Mouse (Mus musculus) hindbrain, embryonic 11.5 days (tissue): ENCODE results near the gene Lgi1. TPM values are rescaled to one million over a fixed set of nuclear protein-coding genes. Genes with fewer than 3 reads are reported as not detected.

Experiments
- ATAC-seq: fragments of 200-750 bp; cut with Nextera tagmentation; 2 replicates; pipeline ENCODE4 v1.8.0; 2017; ENCODE audit warnings: mild to moderate bottlenecking, moderate TSS enrichment, moderate library complexity; ENCODE audit not compliant: low FRiP score
- DNase-seq: peaks from one replicate; pipeline ENCODE4 v3.0.0-alpha.2; 2015; ENCODE audit warnings: low spot score
- H3K27ac ChIP-seq: fragments of 300-500 bp; sonication (generic); 2 replicates; pipeline ENCODE4 v1.5.1; 2014; ENCODE audit warnings: mild to moderate bottlenecking, low read depth, low read length
- H3K27me3 ChIP-seq: fragments of 300-500 bp; sonication (generic); 2 replicates; pipeline ENCODE4 v1.6.1; 2014; ENCODE audit warnings: mild to moderate bottlenecking, low read length, moderate library complexity, mixed read lengths; ENCODE audit not compliant: control insufficient read depth, insufficient read depth
- H3K36me3 ChIP-seq: fragments of 300-500 bp; sonication (generic); 2 replicates; pipeline ENCODE4 v1.6.1; 2014; ENCODE audit warnings: mild to moderate bottlenecking, low read length, moderate library complexity, mixed read lengths; ENCODE audit not compliant: control insufficient read depth, insufficient read depth
- H3K4me1 ChIP-seq: fragments of 300-500 bp; sonication (generic); replicated peaks from 2 replicates; pipeline ENCODE4 v1.6.1; 2014; ENCODE audit warnings: low read length, mixed read lengths; ENCODE audit not compliant: control insufficient read depth, insufficient read depth
- H3K4me2 ChIP-seq: fragments of 300-500 bp; sonication (generic); replicated peaks from 2 replicates; pipeline ENCODE4 v1.6.1; 2014; ENCODE audit warnings: mild to moderate bottlenecking, low read depth, low read length
- H3K4me3 ChIP-seq: fragments of 300-500 bp; sonication (generic); 2 replicates; pipeline ENCODE4 v1.5.1; 2014; ENCODE audit warnings: low read depth, low read length
- H3K9ac ChIP-seq: fragments of 300-500 bp; sonication (generic); 2 replicates; pipeline ENCODE4 v1.6.1; 2014; ENCODE audit warnings: low read depth, low read length
- H3K9me3 ChIP-seq: fragments of 300-500 bp; sonication (generic); 2 replicates; pipeline ENCODE4 v1.6.1; 2016; ENCODE audit warnings: low read length; ENCODE audit not compliant: control insufficient read depth
- WGBS: fragments of 180-500 bp; shearing (Covaris S2); extraction: QIAGEN DNeasy Blood & Tissue Kit; methylation state at CpG from one replicate; pipeline ENCODE4 v1.1.7; 2014; 5-methylcytosine and 5-hydroxymethylcytosine counted together
- polyA plus RNA-seq: library from polyadenylated mRNA; unstranded; fragments of >200 nt; fragmentation: Nextera tagmentation; extraction: Ambion mirVana; gene quantifications from 2 replicates; pipeline ENCODE4 v1.2.1, GENCODE M21; 2014

Lgi1 gene
- polyA plus RNA-seq, 1 experiment from 2014 or later, result 2.1 TPM

GRCm38 (mm10) chr19:38325854-38326253 lies 61.5 kb downstream of the Lgi1 start:
- no peaks in the 10 kb centered on the region for H3K4me1 ChIP-seq
- no peaks in the 10 kb centered on the region for H3K27me3 ChIP-seq
- H3K36me3 ChIP-seq, result no peaks in the 10 kb centered on the region
- WGBS, result 84% methylated on average over 7 of the region's 7 CpGs
- H3K4me3 ChIP-seq, result no peak overlapping the region
- ATAC-seq, result no peak
- H3K4me2 ChIP-seq, result no peak overlapping the region
- H3K9me3 ChIP-seq, result no peaks in the 10 kb centered on the region
- H3K27ac ChIP-seq, result no peak overlapping the region
- DNase-seq, result no peak
- no peak overlapping the region for H3K9ac ChIP-seq

DNA sequence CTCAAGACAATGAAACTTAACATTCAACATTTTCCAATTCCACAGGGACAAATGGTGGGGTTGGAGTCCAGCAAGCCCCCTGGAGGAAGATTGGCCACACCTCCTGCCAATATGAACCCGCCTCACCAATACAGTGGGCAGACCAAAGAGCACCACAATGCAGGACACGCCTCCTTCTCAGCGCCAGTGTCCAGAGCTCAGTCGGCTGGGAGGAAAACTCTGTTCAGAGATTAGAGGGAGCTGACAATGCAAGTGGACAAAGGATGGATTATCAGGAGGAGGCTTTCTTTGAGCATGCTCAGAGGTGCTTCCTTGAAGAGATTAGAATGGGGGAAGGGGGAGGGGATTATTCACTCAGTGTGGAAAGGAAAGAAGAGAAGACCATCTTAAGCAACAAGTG lies 62.7 kb downstream of the Lgi1 start:
- no peak for ATAC-seq
- Histone ChIP-seq H3K27ac (no peak overlapping the region), H3K4me3 (no peak overlapping the region), H3K9me3 (no peaks in the 10 kb centered on the region), H3K27me3 (no peaks in the 10 kb centered on the region), H3K9ac (no peak overlapping the region), H3K36me3 (no peaks in the 10 kb centered on the region), H3K4me1 (no peaks in the 10 kb centered on the region), H3K4me2 (no peak overlapping the region)
- DNase-seq, result no peak
- WGBS, result 50% methylated on average over 4 of the region's 4 CpGs

DNA sequence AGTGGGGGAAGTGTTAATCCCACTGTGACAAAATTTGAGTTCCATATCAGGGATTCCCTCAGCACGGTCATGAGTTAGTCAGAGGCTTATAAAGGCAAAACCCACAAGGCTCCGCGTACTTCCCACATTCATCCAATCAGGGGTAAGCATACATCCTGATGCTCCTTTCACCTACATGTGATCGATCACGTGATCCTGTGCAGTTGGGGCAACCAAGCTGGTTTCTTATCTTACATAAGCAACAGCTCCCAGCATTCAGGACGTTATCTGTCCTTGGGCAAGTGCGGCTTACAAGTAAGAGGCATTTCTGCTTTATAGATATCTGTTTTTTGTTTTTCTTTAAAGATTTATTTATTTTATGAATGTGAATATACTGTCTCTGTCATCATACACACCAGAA lies 63.7 kb downstream of the Lgi1 start:
- WGBS, result 91% methylated on average over 7 of the region's 7 CpGs
- Histone ChIP-seq H3K27ac (no peak overlapping the region), H3K4me1 (no peaks in the 10 kb centered on the region), H3K4me2 (no peak overlapping the region), H3K9me3 (no peaks in the 10 kb centered on the region), H3K27me3 (no peaks in the 10 kb centered on the region), H3K36me3 (no peaks in the 10 kb centered on the region), H3K4me3 (no peak overlapping the region), H3K9ac (no peak overlapping the region)
- no peak for DNase-seq
- no peak for ATAC-seq

DNA sequence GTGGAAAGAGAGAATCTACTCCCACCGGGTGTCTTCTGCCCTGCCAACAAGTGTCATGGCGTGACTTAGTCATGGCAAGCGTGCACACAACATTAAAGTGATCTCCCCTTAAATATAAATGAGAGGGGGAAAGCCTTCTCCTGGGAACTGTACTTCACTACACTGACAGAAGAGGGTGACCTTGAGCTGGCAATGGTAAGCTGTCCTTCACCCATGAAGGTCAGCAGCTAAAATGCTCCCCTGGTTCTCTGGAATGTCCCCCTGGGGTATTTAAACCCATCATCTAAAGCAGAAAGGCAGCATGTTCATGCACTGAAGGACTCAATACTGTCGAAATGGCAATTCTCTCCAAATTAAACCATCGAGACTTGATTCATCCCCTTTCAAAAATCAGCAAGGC lies 64.9 kb downstream of the Lgi1 start:
- Histone ChIP-seq H3K27me3 (no peaks in the 10 kb centered on the region), H3K36me3 (no peaks in the 10 kb centered on the region), H3K4me3 (no peak overlapping the region), H3K9ac (no peak overlapping the region), H3K27ac (no peak overlapping the region), H3K4me1 (no peaks in the 10 kb centered on the region), H3K4me2 (no peak overlapping the region), H3K9me3 (no peaks in the 10 kb centered on the region)
- no peak for ATAC-seq
- WGBS, result 87% methylated on average over 5 of the region's 5 CpGs
- no peak for DNase-seq

GRCm38 (mm10) chr19:38331072-38331471 lies 66.7 kb downstream of the Lgi1 start:
- 67% methylated on average over 1 of the region's 1 CpGs for WGBS
- H3K27ac ChIP-seq, result no peak overlapping the region
- no peaks in the 10 kb centered on the region for H3K9me3 ChIP-seq
- no peak overlapping the region for H3K4me2 ChIP-seq
- no peak for ATAC-seq
- no peak for DNase-seq
- H3K4me1 ChIP-seq, result no peaks in the 10 kb centered on the region
- no peaks in the 10 kb centered on the region for H3K36me3 ChIP-seq
- H3K4me3 ChIP-seq, result no peak overlapping the region
- no peak overlapping the region for H3K9ac ChIP-seq
- no peaks in the 10 kb centered on the region for H3K27me3 ChIP-seq

DNA sequence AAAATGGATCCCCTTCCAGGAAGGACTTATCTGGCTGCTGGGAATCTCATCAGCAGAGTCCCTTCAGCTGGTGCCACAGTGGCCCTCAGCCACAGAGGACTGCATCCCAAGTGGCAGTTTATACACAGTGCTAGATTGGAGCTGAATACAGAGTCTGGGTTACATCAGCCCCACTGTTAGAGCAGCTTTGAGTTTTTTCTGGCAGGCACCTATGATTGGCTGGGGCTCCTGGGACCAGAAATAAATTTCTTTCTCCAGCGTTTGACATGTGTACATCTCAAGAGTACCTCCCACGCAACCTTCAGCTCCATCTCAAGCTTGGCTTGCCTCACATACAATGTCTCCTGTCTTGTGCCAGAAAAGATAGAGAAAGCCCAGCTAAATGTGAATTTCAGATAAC lies 67.9 kb downstream of the Lgi1 start:
- WGBS, result 82% methylated on average over 2 of the region's 2 CpGs
- no peaks in the 10 kb centered on the region for H3K4me1 ChIP-seq
- no peak for ATAC-seq

DNA sequence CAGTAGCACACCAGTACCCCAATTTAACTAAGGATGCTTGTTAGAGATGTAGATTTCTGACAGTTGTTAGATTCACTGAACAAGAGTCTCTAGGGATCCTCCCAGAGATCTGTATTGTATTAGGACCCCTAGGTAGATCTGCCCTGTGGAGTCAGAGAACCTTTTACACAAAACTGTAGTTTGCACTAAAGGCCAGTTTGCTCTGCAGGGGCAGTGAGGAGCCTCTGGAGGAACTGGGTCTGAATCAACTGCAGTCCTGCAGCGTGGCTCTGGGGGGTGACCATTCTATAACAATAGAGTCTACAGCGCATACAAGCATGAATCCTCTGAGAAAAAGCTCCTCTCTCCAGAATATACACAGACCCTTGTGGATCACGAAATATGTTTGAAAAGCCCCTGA lies 68.5 kb downstream of the Lgi1 start:
- Histone ChIP-seq H3K4me3 (no peak overlapping the region), H3K9me3 (no peaks in the 10 kb centered on the region), H3K4me2 (no peak overlapping the region), H3K4me1 (no peaks in the 10 kb centered on the region), H3K27me3 (no peaks in the 10 kb centered on the region), H3K9ac (no peak overlapping the region), H3K27ac (no peak overlapping the region), H3K36me3 (no peaks in the 10 kb centered on the region)
- no peak for DNase-seq
- no peak for ATAC-seq
- WGBS, result 55% methylated on average over 3 of the region's 3 CpGs

More for the DNA sequence above, 67.9 kb downstream of the Lgi1 start:
- no peaks in the 10 kb centered on the region for H3K9me3 ChIP-seq
- no peak overlapping the region for H3K9ac ChIP-seq
- H3K27me3 ChIP-seq, result no peaks in the 10 kb centered on the region
- no peaks in the 10 kb centered on the region for H3K36me3 ChIP-seq
- DNase-seq, result no peak
- no peak overlapping the region for H3K4me3 ChIP-seq
- no peak overlapping the region for H3K4me2 ChIP-seq
- no peak overlapping the region for H3K27ac ChIP-seq

- ATAC-seq (no peak), DNase-seq (no peak)
- Histone ChIP-seq H3K4me2 (no peak overlapping the region), H3K36me3 (no peaks in the 10 kb centered on the region), H3K9me3 (no peaks in the 10 kb centered on the region), H3K4me1 (no peaks in the 10 kb centered on the region), H3K27me3 (no peaks in the 10 kb centered on the region), H3K9ac (no peak overlapping the region), H3K27ac (no peak overlapping the region), H3K4me3 (no peak overlapping the region)
- WGBS, result 88% methylated on average over 3 of the region's 3 CpGs
These were observed 72.2 kb downstream of the Lgi1 start for GRCm38 (mm10) chr19:38336553-38336952.

DNA sequence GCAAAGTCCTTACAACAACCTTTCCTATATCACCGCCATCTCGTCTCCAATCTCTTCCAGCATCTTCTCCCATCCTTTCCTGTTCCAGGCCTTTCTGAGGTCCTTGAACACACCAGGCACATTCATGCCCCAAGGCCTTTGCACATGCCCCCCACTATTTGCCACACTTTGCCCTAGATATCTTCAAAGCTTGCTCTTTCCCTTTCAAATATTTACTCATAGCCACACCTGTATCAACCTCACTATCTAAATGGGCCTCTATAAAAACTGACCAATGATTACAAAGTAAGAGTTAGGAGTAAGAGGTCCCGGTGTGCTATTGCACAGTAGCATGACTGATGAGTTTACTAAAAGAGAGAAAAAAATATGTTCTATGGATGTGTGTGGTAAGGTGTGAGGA lies 73.0 kb downstream of the Lgi1 start:
- Histone ChIP-seq H3K27ac (no peak overlapping the region), H3K9me3 (no peaks in the 10 kb centered on the region), H3K4me3 (no peak overlapping the region), H3K27me3 (no peaks in the 10 kb centered on the region), H3K36me3 (no peaks in the 10 kb centered on the region), H3K9ac (no peak overlapping the region), H3K4me2 (no peak overlapping the region), H3K4me1 (no peaks in the 10 kb centered on the region)
- DNase-seq (no peak), ATAC-seq (no peak)
- 95% methylated on average over 3 of the region's 3 CpGs for WGBS
